Mouse (Mus musculus) adrenal gland, postnatal 0 days (tissue): ENCODE measurements around the gene Tbc1d2. TPM values are rescaled to one million over a fixed set of nuclear protein-coding genes. Genes with fewer than 3 reads are reported as not detected.

ENCODE experiments used
- polyA plus RNA-seq: library from polyadenylated mRNA; unstranded; fragments of >200 nt; fragmentation: Nextera tagmentation; extraction: Ambion mirVana; gene quantifications from 2 replicates; pipeline ENCODE4 v1.2.1, GENCODE M21; 2015

The Tbc1d2 gene
- polyA plus RNA-seq: 0.38 and 0.92 TPM in 2 replicates

GRCm38 (mm10) chr4:46650086-46650753 lies at the start of gene Tbc1d2:
TSS of gene Tbc1d2 (minus strand) at chr4:46650209.

GRCm38 (mm10) chr4:46601844-46602423 lies 48.1 kb downstream of the Tbc1d2 start, which contains the start of gene Coro2a:
TSS of gene Coro2a (minus strand) at chr4:46602202.

Other genes starting within 250 kb of the Tbc1d2 start
- 5.4 and 9.5 TPM in 2 replicates for gene Hemgn, start 236.7 kb downstream of the Tbc1d2 start, polyA plus RNA-seq
- 112 and 145 TPM in 2 replicates for gene Anp32b, start 199.3 kb downstream of the Tbc1d2 start, polyA plus RNA-seq
- 43.0 and 52.5 TPM in 2 replicates for gene Nans, start 161.0 kb downstream of the Tbc1d2 start, polyA plus RNA-seq
- 6.7 and 8.1 TPM in 2 replicates for gene Trim14, start 114.1 kb downstream of the Tbc1d2 start, polyA plus RNA-seq
- gene Coro2a, start 48.0 kb downstream of the Tbc1d2 start, polyA plus RNA-seq: 4.3 and 7.0 TPM in 2 replicates